8 mouse cellular contexts compared by ENCODE assay signal in genomic region chr8:70329124-70329834, GRCm38 (mm10). TPM values are rescaled to one million over a fixed set of nuclear protein-coding genes. Genes with fewer than 3 reads are reported as not detected.
DNase-seq lines count a peak whose midpoint lies in the region; ATAC-seq and TF ChIP-seq lines count a peak whose summit lies in the region.

Gene Gdf1, plus strand, starts transcription at chr8:70329817.

- WGBS in limb, embryonic 11.5 days: 25% methylated on average over 14 of the region's 14 CpGs

- H3K4me3 ChIP-seq in gastrocnemius, adult 2 months: no peak within 1 kb of the TSS
- peak within 1 kb of the TSS; percentile 19 for H3K4me3 ChIP-seq in limb, embryonic 11.5 days (ENCODE audit: low read depth, low read length)

- peak within 1 kb of the TSS; percentile 36; the same call in 1 of the 2 replicates for H3K9ac ChIP-seq in limb, embryonic 11.5 days (ENCODE audit: low read length)

- ATAC-seq in limb, embryonic 11.5 days (ENCODE audit: insufficient number of reproducible peaks, low FRiP score, low TSS enrichment, low read depth): peak; percentile 11; the same call in 1 of the 2 replicates

- no peak within 1 kb of the TSS for H3K27ac ChIP-seq in gastrocnemius, adult 2 months
- H3K27ac ChIP-seq in limb, embryonic 11.5 days (replicated peaks; ENCODE audit: low read depth, low read length): no peak within 1 kb of the TSS

- H3K4me2 ChIP-seq in limb, embryonic 11.5 days (ENCODE audit: low read depth, severe bottlenecking): peak within 1 kb of the TSS; percentile 35

- peaks cover 23% of the 10 kb centered on the region for H3K36me3 ChIP-seq in limb, embryonic 11.5 days (ENCODE audit: control insufficient read depth, insufficient read depth, low read length)

- H3K4me1 ChIP-seq in limb, embryonic 11.5 days (ENCODE audit: control insufficient read depth, insufficient read depth, low read length): peaks cover 22% of the 10 kb centered on the region

- TF ChIP-seq CTCF in gastrocnemius, adult 2 months (IDR thresholded peaks at IDR 0.05): no peak

- peak; percentile 46 for DNase-seq in gastrocnemius, adult 2 months
- DNase-seq in gastrocnemius, adult 8-10 months (ENCODE audit: low spot score in 2 of 2): no peak
- DNase-seq in retina, postnatal 1 day: peak; percentile 35
- no peak for DNase-seq in retina, embryonic 14.5 days (ENCODE audit: low spot score)
- peak; percentile 47 for DNase-seq in limb, embryonic 11.5 days (ENCODE audit: low spot score)
- no peak for DNase-seq in spleen, adult 18-20 months
- no peak for DNase-seq in adrenal gland, postnatal 36 days
- no peak for DNase-seq in kidney, adult 18-20 months

- intact Hi-C loops in gastrocnemius, adult 2 months (cut with DNase I): no loop called here

- H3K9me3 ChIP-seq in limb, embryonic 11.5 days (ENCODE audit: control insufficient read depth, low read length): no peaks in the 10 kb centered on the region

- no peaks in the 10 kb centered on the region for H3K27me3 ChIP-seq in limb, embryonic 11.5 days (ENCODE audit: control insufficient read depth, insufficient read depth, low read length)

RNA-seq across cellular contexts. Expression of gene Gdf1, which starts in this region (rescaled TPM):
- total RNA-seq in gastrocnemius, adult 2 months (2021): 1 to 10 TPM in 1 of 2 experiments, not detected in 1; 1.0 TPM
- total RNA-seq in gastrocnemius, adult 8-10 months (2022): 1 to 10 TPM in 1 of 4 experiments, under 1 TPM in 1, not detected in 2; 0.75 to 2.7 TPM
- 2.9 and 4.2 TPM in 2 replicates for polyA plus RNA-seq in limb, embryonic 11.5 days (2014; fragmentation: Nextera tagmentation; extraction: Ambion mirVana)
- total RNA-seq in adrenal gland, postnatal 36 days (2021): under 1 TPM in 1 of 2 experiments, not detected in 1; 0.30 TPM

Comparison
In these comparisons a context has a peak if more than half of its experiments do, and no peak if none do; other contexts are left out.
1. DNase-seq: peak in gastrocnemius, adult 2 months (single experiment), retina, postnatal 1 day (single experiment) and limb, embryonic 11.5 days (single experiment); none in gastrocnemius, adult 8-10 months (0 of 2), retina, embryonic 14.5 days (single experiment), spleen, adult 18-20 months (0 of 2), adrenal gland, postnatal 36 days (0 of 2) and kidney, adult 18-20 months (single experiment).